Mouse (Mus musculus): ENCODE results near the gene Olfr372. TPM values are rescaled to one million over a fixed set of nuclear protein-coding genes. Genes with fewer than 3 reads are reported as not detected.
"Not testable (repeated sequence)": the region's sequence is repeated elsewhere in the genome, so short reads cannot be mapped to it uniquely, and the experiment has no call there.

The Olfr372 gene
- not detected for total RNA-seq (2021)

DNA sequence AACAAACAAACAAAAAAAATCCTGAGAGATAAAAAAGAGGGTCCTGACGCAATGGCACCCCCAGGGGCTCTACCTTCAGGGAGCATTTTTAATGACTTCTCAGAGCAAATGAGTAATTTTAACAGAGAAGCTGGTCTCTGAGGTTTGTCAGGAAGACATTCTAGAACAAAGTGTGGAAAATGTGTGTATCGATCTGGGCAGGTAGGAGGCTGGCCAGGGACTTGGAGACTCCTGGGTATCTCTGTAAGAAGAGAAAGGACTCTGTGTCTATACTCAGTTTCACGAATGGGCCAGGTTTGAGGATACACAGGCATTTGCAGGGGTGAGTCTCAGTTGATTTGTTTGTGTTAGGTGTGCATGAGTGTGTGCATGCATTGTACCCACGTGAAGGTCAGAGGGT lies at the start of gene Olfr372:
TSS of gene Olfr372 (plus strand) at position 301 of the 400 bp plus-strand sequence.
- DNase-seq; intact Hi-C loops (cut with DNase I): not testable (repeated sequence)

DNA sequence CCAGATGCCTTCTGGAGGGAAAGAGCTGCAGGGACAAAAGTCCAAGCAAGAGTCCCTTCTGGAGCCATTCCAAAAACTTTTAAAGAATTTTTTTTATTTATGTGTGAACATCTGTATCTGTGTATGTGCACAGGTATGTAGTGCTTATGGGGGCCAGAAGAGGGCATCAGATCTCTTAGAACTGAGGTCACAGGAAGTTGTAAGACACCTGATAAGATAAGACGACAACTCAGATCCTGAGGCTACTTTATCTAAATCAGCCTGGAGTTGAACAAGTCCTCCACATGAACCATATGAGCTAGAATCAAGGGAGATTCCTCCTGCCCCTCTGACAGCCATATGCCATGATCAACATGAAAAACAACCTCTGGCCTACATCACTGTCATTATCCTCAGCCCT lies 41.6 kb upstream of the Olfr372 start:
- intact Hi-C loops (cut with DNase I) = no loop called here
- DNase-seq = no peak

GRCm38 (mm10) chr8:72000223-72000622 lies 40.8 kb upstream of the Olfr372 start:
- intact Hi-C loops (cut with DNase I) = no loop called here
- DNase-seq = no peak

- no peak for DNase-seq
- intact Hi-C loops (cut with DNase I) = loop anchor here (2.0 kb wide), 1 partner anchor 96 kb away; no protein-coding TSS in a partner anchor
Measured at GRCm38 (mm10) chr8:72002942-72003341, 38.1 kb upstream of the Olfr372 start.

DNA sequence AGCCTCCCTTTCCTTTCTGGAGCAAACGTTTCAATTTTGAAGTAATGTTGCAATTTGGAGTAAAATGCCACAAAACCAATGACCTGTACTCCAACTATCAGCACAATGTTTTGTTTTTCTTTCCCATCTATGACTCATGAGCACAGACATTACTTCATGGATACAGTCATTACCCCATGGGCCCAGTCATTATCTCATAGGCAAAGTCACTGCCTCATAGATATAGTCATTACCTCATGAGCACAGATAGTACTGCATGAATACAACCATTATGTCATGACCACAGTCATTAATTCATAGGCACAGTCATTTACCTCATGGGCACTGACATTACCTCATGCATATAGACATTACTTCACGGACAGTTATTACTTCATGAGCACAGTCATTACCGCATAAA lies 35.1 kb upstream of the Olfr372 start:
- intact Hi-C loops (cut with DNase I) = no loop called here
- no peak for DNase-seq

GRCm38 (mm10) chr8:72006763-72007162 lies 34.3 kb upstream of the Olfr372 start:
- no peak for DNase-seq
- intact Hi-C loops (cut with DNase I) = no loop called here

DNA sequence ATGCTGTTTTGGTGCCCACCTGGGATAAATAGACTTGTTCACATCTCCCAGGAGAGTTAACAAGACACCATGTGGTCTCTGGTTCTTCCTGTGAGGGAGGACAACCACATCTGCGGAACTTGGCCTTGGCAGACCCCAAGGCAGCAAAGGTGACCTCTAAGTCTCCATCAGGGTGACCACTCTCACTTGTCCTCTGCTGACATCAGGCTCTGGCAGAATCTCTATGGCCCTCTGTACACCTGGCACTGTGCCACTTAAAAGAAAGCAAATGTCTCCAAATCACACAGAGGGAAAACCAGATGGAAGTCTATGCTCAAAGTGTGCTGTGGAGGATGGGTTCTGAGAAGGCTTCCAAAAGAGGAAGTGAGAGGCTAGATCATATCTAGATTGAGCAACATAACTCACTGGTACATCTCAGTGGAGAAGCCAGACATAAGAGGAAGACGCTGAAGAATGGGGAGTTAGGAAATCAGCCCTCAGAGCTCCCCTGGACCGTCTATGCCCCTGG lies 32.8 kb upstream of the Olfr372 start:
- DNase-seq = no peak
- intact Hi-C loops (cut with DNase I) = no loop called here

- no peak for DNase-seq
- intact Hi-C loops (cut with DNase I) = no loop called here
Measured at GRCm38 (mm10) chr8:72009473-72009872, 31.5 kb upstream of the Olfr372 start, which contains the start of gene Cyp4f18. Cyp4f18 (minus strand) TSS chr8:72009626.

DNA sequence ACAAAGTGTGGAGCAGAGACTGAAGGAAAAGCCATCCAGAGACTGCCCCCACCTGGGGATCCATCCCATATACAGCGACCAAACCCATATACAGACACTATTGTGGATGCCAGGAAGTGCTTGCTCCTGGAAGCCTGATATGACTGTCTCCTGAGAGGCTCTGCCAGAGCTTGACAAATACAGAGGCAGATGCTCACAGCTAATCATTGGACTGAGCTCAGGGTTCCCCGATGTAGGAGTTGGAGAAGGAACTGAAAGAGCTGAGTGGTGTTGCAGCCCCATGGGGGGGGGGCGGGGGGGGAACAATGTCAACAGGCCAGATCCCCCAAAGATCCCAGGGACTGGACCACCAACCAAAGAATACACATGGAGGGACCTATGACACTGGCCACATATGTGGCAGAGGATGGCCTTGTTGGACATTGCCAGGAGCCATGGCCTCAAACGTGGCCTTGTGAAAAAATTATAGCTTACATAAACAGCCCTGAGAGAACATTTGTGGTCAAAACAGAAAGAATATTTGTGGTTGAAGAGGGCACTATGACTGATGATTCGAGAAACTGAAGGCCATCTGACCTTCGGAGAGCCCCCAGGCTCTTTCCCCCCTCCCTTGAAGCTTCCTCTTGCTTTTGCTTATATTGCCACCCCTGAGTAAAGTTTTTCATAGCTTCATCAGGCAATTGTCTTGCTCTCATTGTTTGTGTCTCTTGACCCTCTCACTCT lies 27.4 kb upstream of the Olfr372 start:
- DNase-seq; intact Hi-C loops (cut with DNase I): not testable (repeated sequence)

- intact Hi-C loops (cut with DNase I); DNase-seq: not testable (repeated sequence)
Measured at GRCm38 (mm10) chr8:72017339-72017738, 23.7 kb upstream of the Olfr372 start.

DNA sequence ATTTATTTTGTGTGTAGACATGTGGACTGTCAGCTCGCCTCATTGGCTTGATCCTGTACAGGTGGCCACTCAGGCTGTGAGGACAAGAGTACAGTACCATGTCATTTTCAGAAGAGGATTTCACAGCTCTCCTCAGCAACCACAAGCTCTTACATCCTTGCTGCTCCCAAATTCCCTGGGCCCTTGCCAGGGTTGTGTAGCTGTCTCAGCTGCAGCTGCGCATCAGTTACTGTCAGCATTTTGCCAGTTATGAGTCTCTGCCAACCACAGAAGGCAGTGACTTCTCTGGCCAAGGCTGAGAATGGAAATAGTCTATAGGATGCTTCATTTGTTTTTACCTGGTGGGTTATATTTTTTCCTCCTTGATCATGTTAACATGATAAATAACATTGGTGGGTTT lies 22.9 kb upstream of the Olfr372 start:
- peak; percentile 10 for DNase-seq
- intact Hi-C loops (cut with DNase I) = no loop called here

GRCm38 (mm10) chr8:72019022-72019421 lies 22.0 kb upstream of the Olfr372 start:
- intact Hi-C loops (cut with DNase I); DNase-seq: not testable (repeated sequence)

DNA sequence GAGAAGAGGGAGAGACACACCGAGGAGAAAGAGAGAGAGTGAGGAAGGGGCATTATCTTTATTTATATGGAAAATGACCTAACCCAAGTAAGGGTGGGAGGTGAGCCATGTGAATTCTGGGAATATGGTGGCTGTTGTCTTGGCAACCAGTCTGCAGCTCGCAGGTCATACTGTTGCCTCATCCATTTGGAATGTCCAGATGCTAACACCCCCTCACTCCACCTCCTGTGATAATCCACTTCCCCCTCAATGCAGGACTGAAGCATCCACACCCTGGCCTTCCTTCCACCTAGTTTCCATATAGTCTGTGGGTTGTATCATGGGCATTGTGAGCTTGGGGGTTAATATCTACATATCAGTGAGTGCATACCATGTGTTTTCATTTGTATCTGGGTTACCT lies 21.2 kb upstream of the Olfr372 start:
- DNase-seq = no peak
- intact Hi-C loops (cut with DNase I) = no loop called here

DNA sequence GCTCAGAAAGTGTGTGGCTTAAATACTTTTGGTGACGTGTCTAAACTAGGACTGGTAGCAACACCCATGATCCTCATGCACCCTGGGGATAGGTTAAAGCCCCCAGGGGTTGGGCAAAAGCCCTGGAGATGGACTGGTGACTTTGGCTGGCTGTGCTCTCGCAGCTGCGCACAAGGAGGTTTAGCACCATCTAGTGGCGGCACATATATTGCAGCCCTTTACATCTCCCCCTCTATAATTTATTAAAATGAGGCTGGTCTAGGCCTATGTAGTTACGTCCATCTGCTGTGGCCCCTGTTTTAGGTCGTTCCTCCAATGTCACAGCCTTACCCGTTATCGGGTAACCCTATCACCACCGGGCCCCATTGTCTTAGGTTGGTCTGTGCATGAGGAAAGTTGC lies 16.1 kb upstream of the Olfr372 start:
- DNase-seq; intact Hi-C loops (cut with DNase I): not testable (repeated sequence)

GRCm38 (mm10) chr8:72032926-72033325 lies 8.1 kb upstream of the Olfr372 start:
- DNase-seq = peak; percentile 48
- intact Hi-C loops (cut with DNase I) = not testable (repeated sequence)

- no peak for DNase-seq
- intact Hi-C loops (cut with DNase I) = no loop called here
Measured at GRCm38 (mm10) chr8:72042493-72042892, 1.5 kb downstream of the Olfr372 start.

GRCm38 (mm10) chr8:72054633-72055032 lies 13.6 kb downstream of the Olfr372 start:
- intact Hi-C loops (cut with DNase I) = loop anchor here (2.0 kb wide), 1 partner anchor 40 kb away; no protein-coding TSS in a partner anchor
- DNase-seq = not testable (repeated sequence)

- intact Hi-C loops (cut with DNase I); DNase-seq: not testable (repeated sequence)
Measured at GRCm38 (mm10) chr8:72057643-72058042, 16.6 kb downstream of the Olfr372 start.

GRCm38 (mm10) chr8:72066819-72067399 lies 25.9 kb downstream of the Olfr372 start:
- DNase-seq; intact Hi-C loops (cut with DNase I): not testable (repeated sequence)

DNA sequence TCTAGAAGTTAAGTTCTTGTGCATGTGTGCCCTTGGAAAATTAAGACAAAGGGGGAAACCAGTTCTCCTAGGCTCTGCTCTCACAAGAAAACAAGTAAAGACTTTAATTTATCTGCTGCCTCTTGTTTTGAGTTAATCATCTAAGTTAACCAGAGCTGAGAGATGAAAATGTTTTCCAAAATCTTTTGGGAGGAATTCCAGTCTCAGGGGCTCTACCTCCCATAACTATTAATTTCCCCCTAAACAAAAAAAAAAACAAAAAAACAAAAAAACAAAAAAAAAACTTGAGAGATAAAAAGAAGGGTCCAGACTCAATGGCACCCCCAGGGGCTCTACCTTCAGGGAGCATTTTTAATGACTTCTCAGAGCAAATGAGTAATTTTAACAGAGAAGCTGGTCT lies 41.9 kb downstream of the Olfr372 start, which contains the start of gene Olfr373:
TSS of gene Olfr373 (plus strand) at position 301 of the 400 bp plus-strand sequence.
- intact Hi-C loops (cut with DNase I); DNase-seq: not testable (repeated sequence)

DNA sequence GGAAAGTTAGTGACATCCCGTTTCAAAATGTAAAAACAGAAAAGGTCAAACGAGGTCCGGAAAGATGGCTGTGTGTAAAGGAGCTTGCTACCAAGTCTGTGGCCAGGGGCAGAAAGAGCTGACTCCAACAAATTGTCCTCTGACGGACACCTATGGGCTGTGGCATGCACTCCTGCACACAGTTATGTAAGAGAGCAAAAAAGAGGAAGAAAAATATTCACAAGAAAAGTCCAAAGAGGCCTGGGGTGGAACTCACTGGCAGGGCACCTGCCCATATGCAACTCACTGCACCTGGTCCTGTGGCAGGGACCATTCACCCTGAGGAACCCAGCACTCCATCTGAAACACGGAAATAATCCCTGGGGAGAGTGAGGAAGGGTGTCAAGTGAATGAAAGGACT lies 43.7 kb downstream of the Olfr372 start:
- no peak for DNase-seq
- intact Hi-C loops (cut with DNase I) = no loop called here

DNA sequence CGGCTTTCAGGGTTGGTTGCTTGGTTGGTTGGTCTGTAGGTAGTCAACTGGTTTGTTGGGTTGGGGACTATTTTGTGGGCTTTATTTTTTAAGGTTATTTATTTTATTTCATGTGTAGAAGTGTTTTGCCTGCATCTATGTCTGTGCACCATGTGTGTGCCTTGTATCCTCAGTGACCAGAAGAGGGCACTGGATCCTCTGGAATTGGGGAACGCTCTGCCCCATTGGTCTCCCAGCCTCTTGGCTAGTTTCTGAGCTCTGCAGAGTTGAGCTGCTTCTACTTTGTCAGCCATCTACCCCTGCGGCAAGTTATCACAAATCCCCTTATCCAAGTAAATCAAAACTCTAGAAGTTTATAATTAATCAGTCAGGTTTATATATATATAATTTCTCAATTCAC lies 46.6 kb downstream of the Olfr372 start:
- intact Hi-C loops (cut with DNase I); DNase-seq: not testable (repeated sequence)

All from left cerebral cortex, postnatal 4 days (tissue).